ENCODE assay signal across 9 mouse cellular contexts in genomic region chr6:39381125-39381880, GRCm38 (mm10). TPM values are rescaled to one million over a fixed set of nuclear protein-coding genes. Genes with fewer than 3 reads are reported as not detected.
DNase-seq lines count a peak whose midpoint lies in the region; ATAC-seq and TF ChIP-seq lines count a peak whose summit lies in the region.
"Had no signal": no experiment of that assay in that cellular context is flagged by ENCODE, and none has a peak within 500 bp of the region (broad histone marks: within the 10 kb centered on the region; RNA-seq: fewer than 3 reads in every experiment).

TSS of gene Rab19 (plus strand) at chr6:39381175.

- no peaks in the 10 kb centered on the region for H3K36me3 ChIP-seq in forebrain, embryonic 14.5 days (ENCODE audit: control insufficient read depth, insufficient read depth, low read length)
- no peaks in the 10 kb centered on the region for H3K36me3 ChIP-seq in intestine, embryonic 15.5 days
- no peaks in the 10 kb centered on the region for H3K36me3 ChIP-seq in liver, postnatal 0 days (replicated peaks; ENCODE audit: insufficient read depth, low read length)
- H3K36me3 ChIP-seq in neural tube, embryonic 15.5 days, result no peaks in the 10 kb centered on the region

- no peak for ATAC-seq in forebrain, embryonic 14.5 days
- ATAC-seq in intestine, embryonic 15.5 days, result peak; percentile 55
- no peak for ATAC-seq in liver, postnatal 0 days
- no peak for ATAC-seq in neural tube, embryonic 15.5 days (ENCODE audit: low FRiP score)
- ATAC-seq: Patski had no signal

- H3K4me3 ChIP-seq in forebrain, embryonic 14.5 days (ENCODE audit: low read depth, low read length), result peak within 1 kb of the TSS; percentile 15
- peak within 1 kb of the TSS; percentile 43 for H3K4me3 ChIP-seq in intestine, embryonic 15.5 days (replicated peaks)
- H3K4me3 ChIP-seq in liver, postnatal 0 days (ENCODE audit: low read depth, low read length), result peak within 1 kb of the TSS; percentile 61
- peak within 1 kb of the TSS; percentile 21 for H3K4me3 ChIP-seq in neural tube, embryonic 15.5 days (replicated peaks)

- peaks cover 5% of the 10 kb centered on the region for H3K4me1 ChIP-seq in forebrain, embryonic 14.5 days (ENCODE audit: control insufficient read depth, insufficient read depth, low read length)
- peaks cover 6% of the 10 kb centered on the region; the same call in 1 of the 2 replicates for H3K4me1 ChIP-seq in intestine, embryonic 15.5 days (replicated peaks)
- H3K4me1 ChIP-seq in liver, postnatal 0 days (ENCODE audit: insufficient read depth), result peaks cover 9% of the 10 kb centered on the region
- peaks cover 14% of the 10 kb centered on the region for H3K4me1 ChIP-seq in neural tube, embryonic 15.5 days

- H3K27ac ChIP-seq in forebrain, embryonic 14.5 days (ENCODE audit: low read depth, low read length), result no peak within 1 kb of the TSS
- H3K27ac ChIP-seq in intestine, embryonic 15.5 days, result peak within 1 kb of the TSS; percentile 78
- peak within 1 kb of the TSS; percentile 66 for H3K27ac ChIP-seq in liver, postnatal 0 days (ENCODE audit: low read depth)
- no peak within 1 kb of the TSS for H3K27ac ChIP-seq in neural tube, embryonic 15.5 days (replicated peaks)

- 8% methylated on average over 20 of the region's 20 CpGs for WGBS in forebrain, embryonic 14.5 days
- WGBS in intestine, embryonic 15.5 days, result 6% methylated on average over 20 of the region's 20 CpGs
- 4% methylated on average over 20 of the region's 20 CpGs for WGBS in liver, postnatal 0 days (ENCODE audit: insufficient replicate concordance)
- 17% methylated on average over 20 of the region's 20 CpGs for WGBS in neural tube, embryonic 15.5 days

- no peak for TF ChIP-seq CTCF in liver, postnatal 0 days (IDR thresholded peaks at IDR 0.05; ENCODE audit: low read depth)

- no peak for TF ChIP-seq EP300 in liver, postnatal 0 days (IDR thresholded peaks at IDR 0.05; ENCODE audit: low read depth)

- H3K4me2 ChIP-seq in forebrain, embryonic 14.5 days (ENCODE audit: low read length), result peak within 1 kb of the TSS; percentile 35; the same call in 1 of the 2 replicates
- peak within 1 kb of the TSS; percentile 75 for H3K4me2 ChIP-seq in intestine, embryonic 15.5 days (replicated peaks)
- peak within 1 kb of the TSS; percentile 86 for H3K4me2 ChIP-seq in liver, postnatal 0 days (ENCODE audit: low read depth, low read length)
- H3K4me2 ChIP-seq in neural tube, embryonic 15.5 days, result peak within 1 kb of the TSS; percentile 48

- H3K9ac ChIP-seq in forebrain, embryonic 14.5 days (ENCODE audit: low read length), result peak within 1 kb of the TSS; percentile 13; the same call in 1 of the 2 replicates
- peak within 1 kb of the TSS; percentile 50 for H3K9ac ChIP-seq in intestine, embryonic 15.5 days
- H3K9ac ChIP-seq in liver, postnatal 0 days (replicated peaks), result peak within 1 kb of the TSS; percentile 64
- 0 out of 2 replicates have a peak within 1 kb of the TSS, but pooled peaks have one; percentile 1 for H3K9ac ChIP-seq in neural tube, embryonic 15.5 days (replicated peaks)

- peak; percentile 15 to 45 for DNase-seq in spleen, adult 18-20 months
- DNase-seq in spleen, adult 12 weeks (ENCODE audit: low spot score), result no peak
- no peak for DNase-seq in forebrain, embryonic 14.5 days (ENCODE audit: low spot score)
- peak; percentile 29 for DNase-seq in liver, postnatal 0 days
- DNase-seq in frontal cortex, postnatal 36 days (ENCODE audit: low spot score in 2 of 2), result no peak
- DNase-seq in gastrocnemius, postnatal 25 days, result no peak

- peaks cover 8% of the 10 kb centered on the region; the same call in 1 of the 2 replicates for H3K27me3 ChIP-seq in forebrain, embryonic 14.5 days (replicated peaks; ENCODE audit: control insufficient read depth, insufficient read depth, low read length)
- no peaks in the 10 kb centered on the region for H3K27me3 ChIP-seq in intestine, embryonic 15.5 days (replicated peaks)
- peaks cover 15% of the 10 kb centered on the region; the same call in 1 of the 2 replicates for H3K27me3 ChIP-seq in liver, postnatal 0 days (ENCODE audit: insufficient read depth, low read length)
- 0 out of 2 replicates have a peak, but pooled peaks cover 9% of the 10 kb centered on the region for H3K27me3 ChIP-seq in neural tube, embryonic 15.5 days (replicated peaks)
- H3K27me3 ChIP-seq: Patski had no signal

- H3K9me3 ChIP-seq in forebrain, embryonic 14.5 days (replicated peaks; ENCODE audit: control insufficient read depth, low read length), result no peaks in the 10 kb centered on the region
- H3K9me3 ChIP-seq in intestine, embryonic 15.5 days, result no peaks in the 10 kb centered on the region
- H3K9me3 ChIP-seq in liver, postnatal 0 days (ENCODE audit: low read length), result no peaks in the 10 kb centered on the region
- H3K9me3 ChIP-seq in neural tube, embryonic 15.5 days (replicated peaks), result no peaks in the 10 kb centered on the region

RNA-seq across cellular contexts. Expression of gene Rab19, which starts in this region (rescaled TPM):
- 0.22 and 0.32 TPM in 2 replicates for polyA plus RNA-seq in forebrain, embryonic 14.5 days (2014; fragmentation: Nextera tagmentation; extraction: Ambion mirVana)
- polyA plus RNA-seq in intestine, embryonic 15.5 days (2015; fragmentation: Nextera tagmentation; extraction: Ambion mirVana), result 6.1 and 8.1 TPM in 2 replicates
- polyA plus RNA-seq in liver, postnatal 0 days (2015; fragmentation: Nextera tagmentation; extraction: Ambion mirVana), result 0.95 and 1.1 TPM in 2 replicates
- 0.09 and 1.9 TPM in 2 replicates for polyA plus RNA-seq in neural tube, embryonic 15.5 days (2015; fragmentation: Nextera tagmentation; extraction: Ambion mirVana)
- total RNA-seq in gastrocnemius, postnatal 25 days (2021), result under 1 TPM in 1 of 2 experiments, not detected in 1; 0.21 TPM

Comparison
In these comparisons a context has a peak if more than half of its experiments do, and no peak if none do; other contexts are left out.
1. DNase-seq: peak in spleen, adult 18-20 months (2 of 2) and liver, postnatal 0 days (single experiment); none in spleen, adult 12 weeks (single experiment), forebrain, embryonic 14.5 days (single experiment), frontal cortex, postnatal 36 days (0 of 2) and gastrocnemius, postnatal 25 days (single experiment).
2. H3K27ac ChIP-seq: peak in intestine, embryonic 15.5 days (single experiment) and liver, postnatal 0 days (single experiment); none in forebrain, embryonic 14.5 days (single experiment) and neural tube, embryonic 15.5 days (single experiment).
3. H3K4me2 ChIP-seq: peak in every context shown above with its lines; median percentile 86 in liver, postnatal 0 days; 75 in intestine, embryonic 15.5 days; 48 in neural tube, embryonic 15.5 days; 35 in forebrain, embryonic 14.5 days.
4. H3K9ac ChIP-seq: peak in every context shown above with its lines; median percentile 64 in liver, postnatal 0 days; 50 in intestine, embryonic 15.5 days; 13 in forebrain, embryonic 14.5 days; 1 in neural tube, embryonic 15.5 days.
5. Peak in every context shown above with its lines, with median percentiles within 50 percentile points of each other: H3K4me3 ChIP-seq.